Mouse (Mus musculus): ENCODE data around the gene Tmem141. TPM values are rescaled to one million over a fixed set of nuclear protein-coding genes. Genes with fewer than 3 reads are reported as not detected.

Gene Tmem141
- total RNA-seq, 1 experiment from 2014 or later, result 2.0 TPM

DNA sequence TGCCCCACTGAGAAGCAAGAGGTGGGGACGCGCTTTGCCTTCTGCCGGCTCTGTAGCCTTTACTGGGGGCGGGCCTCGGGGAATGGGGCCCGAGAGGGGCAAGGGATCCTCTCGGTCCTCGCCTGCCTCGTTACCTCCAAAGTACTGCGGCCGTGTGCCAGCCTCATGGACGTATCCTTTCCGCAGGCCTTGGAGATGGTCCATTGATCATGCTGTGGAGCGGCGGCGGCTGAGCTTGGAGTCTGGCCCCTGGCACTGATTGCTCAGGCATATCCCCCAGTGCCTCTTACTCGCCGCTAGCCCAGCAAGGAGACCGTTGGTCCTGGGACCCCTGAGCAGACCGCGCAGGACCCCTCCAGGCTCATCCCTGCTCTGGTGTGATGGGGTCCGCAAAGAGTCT is 5.4 kb downstream of the Tmem141 start:
- no peak for ATAC-seq (ENCODE audit: extremely low read depth, insufficient number of reproducible peaks, low FRiP score, poor library complexity, severe bottlenecking)

DNA sequence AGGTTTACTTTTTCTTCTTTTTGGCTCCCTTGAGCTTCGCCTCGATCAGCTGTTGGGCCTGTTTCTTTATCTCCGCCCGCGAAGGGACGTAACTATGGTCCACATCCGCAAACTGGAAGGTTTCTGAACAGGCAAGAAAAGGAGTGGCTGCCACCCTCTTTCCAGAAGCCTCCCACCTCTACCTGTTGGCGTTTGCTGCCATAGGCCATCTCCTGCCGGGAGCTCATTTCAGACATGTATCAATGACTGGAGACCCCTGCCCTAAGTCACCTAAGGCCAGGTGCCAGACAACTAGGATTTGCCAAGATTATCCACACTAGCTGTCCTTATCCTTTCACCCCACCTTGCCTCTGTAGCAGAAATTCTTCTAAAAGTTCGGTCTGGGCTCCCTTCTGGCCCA is 13.1 kb downstream of the Tmem141 start:
- ATAC-seq (ENCODE audit: extremely low read depth, insufficient number of reproducible peaks, low FRiP score, poor library complexity, severe bottlenecking), result no peak

DNA sequence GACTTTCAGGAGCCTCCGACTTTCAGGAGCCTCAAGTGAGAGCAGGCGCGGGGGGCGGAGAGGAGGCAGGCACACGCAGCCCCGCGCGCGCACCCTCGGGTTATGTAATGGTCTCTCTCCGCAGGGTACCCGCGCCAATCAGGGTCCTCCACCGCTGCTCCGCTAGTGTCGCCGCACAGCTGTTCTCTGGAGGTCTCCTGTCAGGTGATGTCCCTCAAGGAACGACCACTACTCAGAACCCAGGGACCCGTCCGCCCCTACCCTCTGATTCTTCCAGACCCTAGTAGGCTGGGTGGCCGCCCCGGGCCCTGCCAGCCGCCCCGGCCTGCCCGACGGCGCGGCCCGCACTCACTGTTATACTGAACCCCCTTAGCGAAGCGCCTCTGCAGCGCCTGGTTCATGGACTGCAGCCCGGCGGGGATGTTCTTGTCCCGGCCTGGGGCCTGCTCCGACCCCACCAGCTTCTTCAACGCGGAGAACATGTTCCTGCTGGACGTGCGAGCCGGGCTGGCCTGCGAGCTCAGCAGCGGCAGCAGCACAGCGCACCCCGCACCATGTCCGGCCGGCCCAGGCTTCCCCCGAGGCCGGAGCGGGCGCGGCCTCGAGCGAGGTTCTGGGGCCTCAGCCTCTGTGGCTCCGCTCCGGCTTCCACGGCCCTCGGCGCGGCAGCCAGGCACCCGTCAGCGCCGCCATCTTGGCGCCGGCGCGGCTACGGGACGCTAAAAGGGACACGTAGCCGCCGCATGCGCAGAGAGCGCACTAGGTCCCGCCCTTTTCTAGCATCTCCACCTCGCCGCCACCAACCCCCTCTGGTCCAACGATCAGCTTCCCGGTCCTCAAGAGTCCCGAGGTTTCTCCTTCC is 13.8 kb downstream of the Tmem141 start, which contains the start of gene Rabl6:
Rabl6 (minus strand) TSS at position 761 of the 862 bp plus-strand sequence.
- peak; percentile 80 for ATAC-seq (ENCODE audit: extremely low read depth, insufficient number of reproducible peaks, low FRiP score, poor library complexity, severe bottlenecking)

DNA sequence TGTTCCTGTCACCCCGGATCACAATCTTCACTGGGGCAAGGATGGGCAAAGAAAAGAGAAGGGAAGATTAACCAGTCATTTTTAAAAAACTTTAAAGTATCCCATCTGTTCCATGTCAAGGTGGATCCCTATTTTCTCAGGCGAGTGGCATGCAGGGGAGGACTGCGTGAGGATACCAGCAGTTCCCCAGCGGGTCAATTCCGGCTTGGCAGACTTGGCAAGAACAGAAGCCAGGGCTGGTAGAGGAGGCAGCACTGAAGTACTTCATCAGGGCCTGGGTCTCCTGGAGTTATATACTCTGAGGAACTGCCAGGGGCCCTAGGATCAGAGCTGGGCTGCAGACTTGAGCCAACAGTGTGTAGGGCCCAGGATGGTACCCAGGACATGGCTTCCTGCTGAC is 19.3 kb downstream of the Tmem141 start:
- ATAC-seq (ENCODE audit: extremely low read depth, insufficient number of reproducible peaks, low FRiP score, poor library complexity, severe bottlenecking), result no peak

DNA sequence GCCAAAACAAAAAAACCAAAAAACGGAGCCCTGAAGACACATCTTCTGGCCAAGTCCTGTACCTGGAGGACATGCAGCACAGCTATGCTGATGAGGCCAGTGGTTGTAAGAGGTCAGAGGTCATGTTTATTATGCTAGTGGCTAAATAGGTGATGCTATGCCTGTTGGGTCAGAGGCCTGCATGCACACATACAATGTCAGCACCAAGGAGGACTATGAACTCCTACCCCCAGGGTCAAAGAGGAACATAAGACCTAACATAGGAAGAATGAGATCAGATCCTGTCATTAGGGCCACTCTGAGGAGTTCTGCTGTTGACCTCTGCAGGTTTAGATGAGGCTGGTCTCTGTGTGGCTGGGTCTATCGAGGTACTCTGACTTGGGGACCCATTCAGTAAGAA is 21.8 kb downstream of the Tmem141 start:
- ATAC-seq (ENCODE audit: extremely low read depth, insufficient number of reproducible peaks, low FRiP score, poor library complexity, severe bottlenecking), result no peak

DNA sequence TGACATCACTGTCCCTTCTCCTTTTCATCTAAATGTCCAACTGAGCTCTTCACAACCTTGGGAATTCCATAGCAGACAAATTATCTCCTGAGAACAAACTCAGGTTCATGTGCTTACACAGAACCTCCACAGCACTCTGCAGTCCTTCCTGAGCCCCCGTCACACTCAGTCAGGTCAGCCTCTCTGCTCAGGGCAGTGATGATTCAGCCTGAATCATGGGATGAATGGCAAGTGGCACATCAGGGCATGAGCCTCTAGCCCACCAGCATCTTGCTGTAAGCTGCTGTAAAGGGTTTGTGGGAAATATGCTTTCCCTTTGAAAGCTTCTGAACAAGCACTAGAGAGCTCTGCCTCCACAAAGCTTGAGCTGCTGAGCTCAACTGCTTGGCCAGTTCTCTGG is 23.1 kb downstream of the Tmem141 start:
- ATAC-seq (ENCODE audit: extremely low read depth, insufficient number of reproducible peaks, low FRiP score, poor library complexity, severe bottlenecking), result no peak

DNA sequence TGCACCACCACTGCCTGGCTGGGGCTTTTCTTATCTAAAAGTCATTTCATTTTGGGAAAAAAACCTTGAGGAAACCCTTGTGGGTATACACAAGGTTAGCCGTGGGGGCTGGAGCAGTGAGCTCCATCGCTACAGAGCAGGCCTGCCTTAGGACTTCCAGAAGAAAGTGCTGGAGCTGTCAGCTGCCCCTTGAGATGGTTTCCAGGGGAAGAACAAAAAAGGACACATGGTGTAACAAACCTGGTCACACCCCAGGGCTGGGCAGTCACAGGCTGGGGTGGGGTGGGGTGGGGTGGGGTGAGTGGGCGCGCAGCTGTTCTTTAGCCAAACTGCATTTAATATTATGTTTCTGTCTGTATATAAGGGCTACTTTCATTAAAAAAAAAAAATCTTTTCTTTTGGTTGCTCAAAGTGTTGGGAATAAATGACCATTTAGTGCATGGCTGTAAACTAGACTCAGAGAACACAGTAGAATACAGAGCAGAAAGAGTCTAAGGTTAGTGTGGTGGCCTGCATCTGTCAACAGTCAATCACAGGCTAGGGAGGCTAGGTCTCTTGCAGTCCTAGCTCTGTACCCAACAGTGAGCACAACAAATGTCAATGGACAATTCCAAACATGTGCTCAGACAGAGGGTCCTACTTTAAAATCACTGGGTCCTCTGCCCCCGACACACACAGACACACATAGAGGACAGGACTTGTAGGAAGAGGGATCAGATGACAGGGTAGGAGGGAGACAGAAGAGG is 24.9 kb downstream of the Tmem141 start:
- no peak for ATAC-seq (ENCODE audit: extremely low read depth, insufficient number of reproducible peaks, low FRiP score, poor library complexity, severe bottlenecking)

DNA sequence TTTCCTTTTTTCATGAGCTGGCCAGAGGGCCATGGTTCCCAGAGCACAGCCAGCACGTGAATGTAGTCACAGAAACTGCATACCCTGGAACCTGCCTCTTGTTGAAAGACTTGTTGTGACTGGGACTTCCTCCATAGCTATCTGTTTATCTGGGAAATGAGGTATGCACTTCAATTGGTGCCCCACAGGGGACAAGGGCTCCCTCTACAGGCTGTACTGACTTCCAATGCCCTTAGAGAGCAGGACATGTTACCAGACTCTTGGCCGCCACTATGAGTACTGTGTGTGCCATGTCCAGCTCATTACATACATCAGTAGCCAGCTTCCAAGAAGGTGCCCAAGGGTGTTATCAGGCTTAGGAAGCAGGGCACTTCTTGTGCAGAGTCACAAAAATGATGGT is 29.9 kb downstream of the Tmem141 start:
- peak; percentile 16; the same call in 1 of the 2 replicates for ATAC-seq (ENCODE audit: extremely low read depth, insufficient number of reproducible peaks, low FRiP score, poor library complexity, severe bottlenecking)

DNA sequence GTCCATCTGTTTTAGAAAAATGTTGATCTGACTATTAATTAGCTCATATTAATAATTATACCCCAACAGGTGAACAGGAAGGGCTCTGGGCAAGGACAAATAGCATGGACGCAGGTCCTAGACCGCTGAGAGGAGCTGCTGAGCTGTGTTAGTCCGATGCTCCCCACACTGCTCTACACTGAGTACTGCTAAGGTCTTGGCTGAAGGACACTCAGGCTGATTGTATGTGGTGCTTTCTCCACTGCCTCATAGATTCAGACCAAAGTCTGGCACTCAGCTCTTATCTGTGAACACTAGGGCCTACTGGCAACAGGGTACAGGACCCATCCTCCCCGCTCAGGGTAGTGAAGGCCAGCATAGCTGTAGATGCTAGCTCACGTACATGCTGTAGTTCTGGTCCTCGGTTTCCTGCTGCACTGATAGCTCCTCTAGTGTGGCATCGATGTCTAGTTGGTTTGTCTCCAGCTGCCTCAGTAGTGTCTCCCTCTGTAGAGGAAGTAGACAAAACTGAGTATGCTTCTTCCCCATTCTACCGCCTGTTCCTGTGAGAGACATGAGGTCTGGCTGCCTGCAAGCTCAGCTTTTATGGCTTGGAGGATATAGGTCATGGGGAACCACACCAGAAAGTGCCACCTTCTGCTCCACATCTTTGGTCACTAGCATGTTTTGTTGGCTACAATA is 33.4 kb downstream of the Tmem141 start:
- no peak for ATAC-seq (ENCODE audit: extremely low read depth, insufficient number of reproducible peaks, low FRiP score, poor library complexity, severe bottlenecking)

DNA sequence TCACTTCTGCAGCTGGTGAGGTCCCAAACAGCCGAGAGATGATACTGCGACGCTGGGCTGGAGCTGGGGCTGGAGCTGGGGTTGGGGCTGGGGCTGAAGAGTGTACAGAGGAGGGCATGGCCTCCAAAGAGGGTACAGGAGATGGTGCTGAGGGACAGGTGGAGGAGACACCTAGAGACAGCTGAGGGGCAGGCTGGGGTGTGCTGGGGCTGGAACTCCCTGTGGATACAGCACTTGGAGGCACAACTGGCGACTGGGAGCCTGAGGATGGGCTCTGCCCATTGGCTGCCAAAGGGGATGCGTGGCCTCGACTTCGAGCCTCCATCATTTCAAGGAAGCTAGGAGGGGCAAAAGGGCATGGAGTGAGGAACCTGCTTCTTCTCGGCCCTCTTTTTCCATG is 34.5 kb downstream of the Tmem141 start:
- ATAC-seq (ENCODE audit: extremely low read depth, insufficient number of reproducible peaks, low FRiP score, poor library complexity, severe bottlenecking), result no peak

DNA sequence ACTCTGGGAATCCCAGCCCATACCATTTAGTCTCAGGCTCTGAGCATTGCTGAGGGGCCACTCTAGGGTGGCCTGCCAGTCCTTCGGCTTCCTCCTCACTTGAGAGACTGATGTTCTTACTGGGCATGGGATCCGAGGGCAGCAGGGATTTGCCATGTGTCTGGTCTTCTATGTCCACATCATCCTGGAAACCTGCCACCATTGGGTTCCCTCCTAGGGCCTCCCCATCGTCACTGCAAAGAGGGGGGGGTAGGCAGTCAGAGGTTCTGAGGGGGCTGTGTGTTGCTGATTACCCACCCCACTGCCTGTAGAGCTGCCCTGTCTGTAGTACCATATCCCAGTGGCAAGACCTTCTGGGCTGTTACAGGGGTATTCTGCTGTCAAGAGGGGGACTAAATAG is 36.2 kb downstream of the Tmem141 start:
- no peak for ATAC-seq (ENCODE audit: extremely low read depth, insufficient number of reproducible peaks, low FRiP score, poor library complexity, severe bottlenecking)

DNA sequence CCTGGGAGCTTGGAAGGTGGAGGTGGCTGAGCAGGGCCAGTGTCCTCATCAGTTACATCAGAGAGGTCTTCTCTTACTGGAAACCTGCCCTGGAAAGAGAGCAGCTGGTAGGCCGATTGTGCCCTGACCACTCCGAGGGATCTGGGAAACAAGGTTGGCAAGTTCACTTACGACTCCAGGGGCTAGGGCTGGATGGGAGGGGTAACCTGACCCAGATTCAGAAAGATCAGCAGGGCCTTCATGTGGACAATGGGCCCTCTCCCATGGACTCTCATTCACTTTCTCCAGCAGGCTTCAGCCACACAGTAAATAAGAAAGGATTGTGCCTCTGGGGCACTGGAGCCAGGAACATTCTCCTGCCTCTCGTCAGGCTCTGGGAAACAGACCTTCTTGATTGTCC is 36.9 kb downstream of the Tmem141 start:
- no peak for ATAC-seq (ENCODE audit: extremely low read depth, insufficient number of reproducible peaks, low FRiP score, poor library complexity, severe bottlenecking)

DNA sequence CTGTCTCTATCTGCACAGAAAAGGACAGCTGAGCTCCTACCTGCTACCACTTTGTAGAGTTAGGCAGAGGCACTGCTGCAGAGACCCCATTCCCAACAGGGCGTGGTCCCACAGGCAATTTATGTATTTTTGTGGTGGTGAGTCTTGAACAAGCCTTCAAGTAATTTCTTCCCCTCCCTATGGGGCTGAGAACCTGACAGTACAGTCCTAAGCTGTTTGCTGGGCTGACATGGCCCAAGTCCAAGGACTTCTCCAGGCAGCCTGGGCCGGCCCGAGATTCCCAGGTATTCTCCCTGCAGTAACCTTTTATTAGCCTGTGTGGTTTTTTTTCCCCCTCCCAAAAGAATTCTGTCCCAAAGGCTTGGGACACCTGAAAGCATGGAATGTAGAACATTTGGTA is 37.7 kb downstream of the Tmem141 start:
- no peak for ATAC-seq (ENCODE audit: extremely low read depth, insufficient number of reproducible peaks, low FRiP score, poor library complexity, severe bottlenecking)

DNA sequence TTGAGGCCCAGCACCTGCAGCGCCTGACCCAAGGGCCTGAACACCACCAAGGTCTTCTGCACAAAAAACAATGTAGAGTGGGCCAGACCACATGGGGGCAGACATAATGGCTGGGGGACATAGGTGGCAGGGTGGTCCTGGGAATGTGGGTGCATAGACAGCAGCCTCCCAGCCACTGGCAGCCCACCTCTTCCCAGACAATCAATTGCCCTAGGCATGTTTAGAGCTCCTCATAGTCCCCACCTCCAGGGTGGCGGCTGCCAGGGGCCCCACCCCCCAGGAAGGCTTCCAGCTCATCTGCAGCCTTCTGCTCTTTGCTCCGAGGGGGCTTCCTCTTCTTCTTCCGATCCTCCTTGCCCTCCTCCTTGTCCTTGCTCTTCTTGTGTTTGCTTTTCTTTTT is 38.2 kb downstream of the Tmem141 start:
- ATAC-seq (ENCODE audit: extremely low read depth, insufficient number of reproducible peaks, low FRiP score, poor library complexity, severe bottlenecking), result no peak

DNA sequence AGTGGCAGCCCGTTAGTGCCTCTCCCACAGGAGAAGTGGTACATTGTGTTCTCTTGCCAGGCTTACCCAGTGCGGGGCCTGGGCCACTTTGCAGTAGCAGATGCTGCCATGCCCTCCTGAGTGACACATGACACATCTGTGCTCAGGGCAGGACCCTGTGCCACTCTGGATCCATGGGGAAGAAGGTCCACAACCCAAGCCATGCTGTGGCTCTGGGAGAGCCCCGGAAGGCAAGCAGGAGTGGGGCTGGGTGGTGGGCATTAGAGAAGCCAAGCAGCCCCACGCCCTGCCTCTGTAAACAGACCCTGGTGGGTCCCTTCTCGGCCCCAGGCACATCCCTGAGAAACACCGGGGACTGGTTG is 38.7 kb downstream of the Tmem141 start:
- no peak for ATAC-seq (ENCODE audit: extremely low read depth, insufficient number of reproducible peaks, low FRiP score, poor library complexity, severe bottlenecking)

DNA sequence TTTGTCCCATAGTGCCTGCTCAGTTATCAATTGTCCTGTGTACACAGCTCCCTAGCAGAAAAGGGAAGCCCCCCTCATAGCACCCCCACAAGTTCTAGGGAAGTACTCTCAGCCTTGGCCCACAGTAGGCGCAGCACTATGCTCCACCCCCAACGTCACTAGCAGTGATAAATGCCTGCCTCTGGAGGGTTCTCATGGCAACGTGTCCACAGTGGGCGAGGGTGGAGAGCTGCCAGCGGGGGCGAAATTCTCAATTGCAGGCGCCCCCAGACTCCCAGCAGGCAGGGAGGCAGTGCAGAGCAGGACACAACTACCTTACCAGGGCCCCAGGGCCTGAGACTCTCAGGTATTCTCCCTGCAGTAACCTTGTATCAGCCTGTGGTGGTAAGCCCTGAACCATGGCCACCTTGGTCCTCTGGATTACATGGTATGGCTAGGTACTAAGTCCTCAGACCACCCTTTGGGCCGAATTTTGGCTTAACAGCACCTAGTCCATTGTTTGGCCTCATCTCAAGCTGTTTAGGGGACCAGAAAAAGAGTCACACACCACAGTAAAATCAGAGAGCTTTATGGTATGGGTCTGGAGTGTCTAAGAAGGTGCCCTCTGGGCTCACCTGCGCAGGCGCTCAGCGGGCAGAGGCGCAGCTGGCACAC is 39.2 kb downstream of the Tmem141 start:
- ATAC-seq (ENCODE audit: extremely low read depth, insufficient number of reproducible peaks, low FRiP score, poor library complexity, severe bottlenecking), result no peak

DNA sequence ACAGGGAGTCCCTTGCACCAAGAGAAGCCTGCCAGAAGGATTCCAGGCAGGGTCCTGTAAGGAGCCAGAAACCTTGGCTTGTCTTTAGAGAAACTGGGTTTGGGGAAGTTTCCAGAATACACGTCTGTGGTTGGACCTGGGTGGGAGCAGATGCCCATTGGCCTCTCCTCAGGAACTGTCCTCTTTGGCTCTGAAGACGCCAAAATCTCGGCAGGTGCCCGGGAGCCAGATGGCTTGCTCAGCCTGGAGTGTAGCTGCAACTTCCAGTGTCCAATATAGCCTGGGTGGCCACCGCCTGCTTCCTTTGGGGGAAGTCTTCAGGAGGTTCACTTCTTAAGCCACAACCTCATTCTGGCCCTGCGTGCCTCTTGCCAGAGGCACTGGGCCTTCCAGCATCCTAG is 39.9 kb downstream of the Tmem141 start:
- ATAC-seq (ENCODE audit: extremely low read depth, insufficient number of reproducible peaks, low FRiP score, poor library complexity, severe bottlenecking), result no peak

DNA sequence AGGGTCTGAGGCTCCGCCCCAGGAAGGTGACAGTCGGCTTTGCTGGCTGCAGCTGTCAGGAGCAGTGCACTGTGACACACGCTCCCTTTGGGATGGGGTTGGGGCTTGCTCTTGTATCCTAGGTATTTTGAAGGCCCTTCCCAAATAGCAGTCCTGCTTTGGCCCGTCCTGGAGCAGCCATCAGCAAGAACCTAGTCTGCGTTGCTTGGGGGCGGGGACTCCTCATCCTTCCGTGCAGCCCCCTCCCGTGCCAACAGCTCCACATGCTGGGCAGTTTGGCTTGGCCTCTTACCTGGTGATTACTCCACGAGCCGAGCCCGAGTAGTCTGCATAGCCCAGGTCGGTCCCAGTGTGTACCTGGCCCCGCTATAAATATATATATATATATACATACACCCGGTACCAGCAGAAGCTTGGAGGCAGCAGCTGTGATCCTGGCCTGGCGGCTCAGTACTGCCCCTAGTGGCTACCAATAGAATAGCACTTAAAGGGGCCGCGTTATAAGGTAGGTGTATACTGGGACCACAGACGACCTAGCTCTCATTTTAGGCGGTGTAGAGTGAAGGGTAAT is 40.4 kb downstream of the Tmem141 start, which contains the start of gene Ajm1:
Ajm1 (minus strand) TSS at position 464 of the 571 bp plus-strand sequence.
- ATAC-seq (ENCODE audit: extremely low read depth, insufficient number of reproducible peaks, low FRiP score, poor library complexity, severe bottlenecking), result peak; percentile 66

DNA sequence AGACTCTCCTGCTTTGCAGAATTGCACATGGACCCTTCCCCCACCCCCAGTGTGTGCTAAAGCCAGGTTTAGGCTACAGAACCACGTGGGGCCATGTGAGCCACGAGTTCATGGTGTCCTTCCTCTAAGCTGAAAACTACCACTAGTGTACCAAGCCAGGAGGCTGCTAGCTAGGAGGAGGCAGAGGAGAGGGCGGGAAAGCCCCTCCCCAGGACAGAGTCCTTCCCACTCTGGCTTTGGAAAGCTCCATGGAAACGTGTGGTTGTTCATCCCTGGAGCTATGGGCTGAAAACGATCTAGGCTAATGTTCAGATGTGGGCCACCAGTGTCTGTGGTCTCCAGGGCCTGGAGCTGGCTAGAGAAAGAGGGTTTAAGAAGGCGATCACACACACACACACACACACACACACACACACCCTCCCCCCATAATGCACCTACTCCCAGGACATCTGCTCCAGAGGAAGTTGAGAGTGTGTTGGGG is 41.1 kb downstream of the Tmem141 start:
- no peak for ATAC-seq (ENCODE audit: extremely low read depth, insufficient number of reproducible peaks, low FRiP score, poor library complexity, severe bottlenecking)
